Mouse (Mus musculus): ENCODE results near the gene Phactr2. TPM values are rescaled to one million over a fixed set of nuclear protein-coding genes. Genes with fewer than 3 reads are reported as not detected.

Gene Phactr2
- polyA plus RNA-seq, 1 experiment: 2.3 TPM

DNA sequence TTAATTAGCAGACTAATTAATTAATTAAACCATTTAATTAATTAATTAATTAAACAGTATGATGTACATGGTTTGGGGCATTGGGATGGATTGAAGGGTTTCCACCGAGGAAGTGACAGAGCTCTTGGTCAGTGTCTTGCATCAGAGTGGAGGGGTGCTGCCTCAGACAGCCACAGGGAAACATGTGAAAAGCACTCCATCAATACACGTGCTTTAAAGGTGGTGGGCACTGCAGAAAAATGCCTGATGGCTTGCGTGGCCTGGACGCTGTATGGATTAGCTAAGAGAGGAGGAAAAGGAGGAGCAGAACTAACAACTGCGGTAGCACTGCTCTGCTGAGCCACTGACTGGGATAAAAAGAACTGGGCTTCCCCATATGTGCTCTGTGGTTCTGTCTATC is 237.3 kb downstream of the Phactr2 start:
- no peaks in the 10 kb centered on the region for H3K36me3 ChIP-seq (replicated peaks; ENCODE audit: low read length)
- no peaks in the 10 kb centered on the region for H3K9me3 ChIP-seq
- no peak for TF ChIP-seq GATA1 (IDR thresholded peaks at IDR 0.05; ENCODE audit: borderline replicate concordance, low read length)
- TF ChIP-seq FLI1 (IDR thresholded peaks at IDR 0.05; ENCODE audit: low read length): no peak
- H3K4me1 ChIP-seq: peaks cover 37% of the 10 kb centered on the region
- no peak overlapping the region for H3K4me3 ChIP-seq (replicated peaks)
- H3K27me3 ChIP-seq (replicated peaks): peaks cover 2% of the 10 kb centered on the region

DNA sequence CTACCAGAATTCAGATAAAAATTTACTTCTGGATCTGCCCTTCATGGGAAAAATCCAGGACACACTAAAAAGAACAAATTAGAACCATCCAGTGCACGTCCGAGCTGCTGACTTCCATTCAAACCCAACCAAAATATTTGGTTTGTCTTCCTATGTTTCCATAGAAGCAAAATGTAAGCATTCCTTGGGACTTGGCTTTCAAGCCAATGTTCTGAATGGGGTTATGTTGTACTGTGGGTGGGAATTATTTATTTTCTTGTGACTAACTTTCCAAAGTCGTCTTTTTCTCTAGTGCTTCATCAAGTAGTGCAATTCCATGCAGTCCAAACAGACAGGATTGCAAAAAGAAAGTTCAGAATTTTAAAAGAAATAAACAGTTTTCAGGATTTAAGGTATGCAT is 239.7 kb downstream of the Phactr2 start:
- Histone ChIP-seq H3K36me3 (replicated peaks; ENCODE audit: low read length) (peaks cover 3% of the 10 kb centered on the region), H3K9me3 (no peaks in the 10 kb centered on the region), H3K27me3 (replicated peaks) (no peaks in the 10 kb centered on the region), H3K4me1 (peaks cover 45% of the 10 kb centered on the region), H3K4me3 (replicated peaks) (no peak overlapping the region)
- TF ChIP-seq GATA1 (IDR thresholded peaks at IDR 0.05; ENCODE audit: borderline replicate concordance, low read length) (no peak), FLI1 (IDR thresholded peaks at IDR 0.05; ENCODE audit: low read length) (no peak)

- TF ChIP-seq GATA1 (IDR thresholded peaks at IDR 0.05; ENCODE audit: borderline replicate concordance, low read length) (no peak), FLI1 (IDR thresholded peaks at IDR 0.05; ENCODE audit: low read length) (no peak)
- H3K9me3 ChIP-seq: no peaks in the 10 kb centered on the region
- peaks cover 47% of the 10 kb centered on the region for H3K4me1 ChIP-seq
- H3K4me3 ChIP-seq (replicated peaks): no peak overlapping the region
- H3K36me3 ChIP-seq (replicated peaks; ENCODE audit: low read length): peaks cover 3% of the 10 kb centered on the region
- H3K27me3 ChIP-seq (replicated peaks): no peaks in the 10 kb centered on the region
Observed at GRCm38 (mm10) chr10:13233941-13234340, 240.3 kb downstream of the Phactr2 start.

- no peaks in the 10 kb centered on the region for H3K27me3 ChIP-seq (replicated peaks)
- no peaks in the 10 kb centered on the region for H3K9me3 ChIP-seq
- no peak overlapping the region for H3K4me3 ChIP-seq (replicated peaks)
- peaks cover 50% of the 10 kb centered on the region for H3K4me1 ChIP-seq
- H3K36me3 ChIP-seq (replicated peaks; ENCODE audit: low read length): peaks cover 6% of the 10 kb centered on the region
- TF ChIP-seq FLI1 (IDR thresholded peaks at IDR 0.05; ENCODE audit: low read length) (no peak), GATA1 (IDR thresholded peaks at IDR 0.05; ENCODE audit: borderline replicate concordance, low read length) (no peak)
Observed at GRCm38 (mm10) chr10:13233143-13233622, 241.0 kb downstream of the Phactr2 start.

GRCm38 (mm10) chr10:13232443-13233142 is 241.6 kb downstream of the Phactr2 start:
- H3K36me3 ChIP-seq (replicated peaks; ENCODE audit: low read length): peaks cover 8% of the 10 kb centered on the region
- no peak overlapping the region for H3K4me3 ChIP-seq (replicated peaks)
- no peaks in the 10 kb centered on the region for H3K27me3 ChIP-seq (replicated peaks)
- no peaks in the 10 kb centered on the region for H3K9me3 ChIP-seq
- TF ChIP-seq GATA1 (IDR thresholded peaks at IDR 0.05; ENCODE audit: borderline replicate concordance, low read length) (no peak), FLI1 (IDR thresholded peaks at IDR 0.05; ENCODE audit: low read length) (no peak)
- peaks cover 51% of the 10 kb centered on the region for H3K4me1 ChIP-seq

DNA sequence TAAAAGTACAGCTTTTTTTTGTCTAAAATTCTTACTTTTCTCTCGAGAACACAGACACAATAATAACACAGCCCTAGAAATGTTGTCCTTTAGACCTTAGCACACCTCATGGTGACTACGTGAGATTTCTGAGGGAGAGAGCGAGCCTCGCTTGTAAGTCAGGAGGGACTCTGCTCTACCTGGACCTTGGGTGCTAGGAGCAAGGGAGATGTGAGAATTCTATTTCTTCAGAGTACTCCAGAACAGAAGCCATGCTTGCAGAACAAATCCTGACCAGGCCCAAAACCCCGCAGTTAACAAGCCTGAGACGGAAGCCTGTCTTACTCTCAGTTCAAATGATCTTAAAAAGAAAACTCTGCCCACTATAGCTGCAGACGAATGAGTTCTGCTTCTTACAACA is 243.5 kb downstream of the Phactr2 start:
- no peaks in the 10 kb centered on the region for H3K27me3 ChIP-seq (replicated peaks)
- no peaks in the 10 kb centered on the region for H3K9me3 ChIP-seq
- H3K36me3 ChIP-seq (replicated peaks; ENCODE audit: low read length): peaks cover 8% of the 10 kb centered on the region
- no peak overlapping the region for H3K4me3 ChIP-seq (replicated peaks)
- TF ChIP-seq FLI1 (IDR thresholded peaks at IDR 0.05; ENCODE audit: low read length) (no peak), GATA1 (IDR thresholded peaks at IDR 0.05; ENCODE audit: borderline replicate concordance, low read length) (no peak)
- H3K4me1 ChIP-seq: peaks cover 64% of the 10 kb centered on the region

DNA sequence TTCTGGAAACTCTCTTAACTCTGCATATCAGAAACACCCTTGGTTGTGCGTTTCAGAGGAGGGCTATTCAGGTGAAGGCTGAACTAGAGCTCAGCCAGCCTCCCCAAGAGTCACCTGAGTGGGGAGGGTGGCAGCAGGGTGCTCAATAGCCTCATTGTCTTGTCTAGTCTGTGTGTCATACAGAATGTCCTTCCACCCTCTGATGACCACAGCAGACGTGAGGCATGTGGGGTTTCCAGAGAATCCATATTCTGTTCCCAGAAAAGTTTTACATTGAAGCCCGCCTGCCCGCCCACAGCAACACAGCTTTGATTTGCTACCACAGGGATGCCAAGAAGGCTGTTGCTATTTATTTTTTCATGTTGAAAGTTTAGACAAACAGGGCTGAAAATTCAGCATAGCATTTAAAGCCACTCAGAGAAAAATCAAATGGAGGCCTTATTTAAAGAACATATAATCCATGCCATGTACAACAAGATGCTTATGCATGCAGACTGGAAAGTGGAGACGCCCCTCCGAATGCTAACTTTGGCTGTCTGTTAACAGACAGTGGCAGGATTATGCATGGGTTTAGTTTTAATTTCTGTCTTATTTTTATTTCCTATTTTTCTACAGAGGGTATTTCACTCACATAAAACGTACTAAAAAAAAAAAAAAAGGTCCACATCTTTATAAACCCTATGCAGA is 248.7 kb downstream of the Phactr2 start:
- Histone ChIP-seq H3K4me1 (peaks cover 59% of the 10 kb centered on the region), H3K4me3 (replicated peaks) (peak overlapping the region; percentile 67), H3K36me3 (replicated peaks; ENCODE audit: low read length) (peaks cover 14% of the 10 kb centered on the region), H3K27me3 (replicated peaks) (no peaks in the 10 kb centered on the region), H3K9me3 (no peaks in the 10 kb centered on the region)
- TF ChIP-seq GATA1 (IDR thresholded peaks at IDR 0.05; ENCODE audit: borderline replicate concordance, low read length) (no peak), FLI1 (IDR thresholded peaks at IDR 0.05; ENCODE audit: low read length) (no peak)

DNA sequence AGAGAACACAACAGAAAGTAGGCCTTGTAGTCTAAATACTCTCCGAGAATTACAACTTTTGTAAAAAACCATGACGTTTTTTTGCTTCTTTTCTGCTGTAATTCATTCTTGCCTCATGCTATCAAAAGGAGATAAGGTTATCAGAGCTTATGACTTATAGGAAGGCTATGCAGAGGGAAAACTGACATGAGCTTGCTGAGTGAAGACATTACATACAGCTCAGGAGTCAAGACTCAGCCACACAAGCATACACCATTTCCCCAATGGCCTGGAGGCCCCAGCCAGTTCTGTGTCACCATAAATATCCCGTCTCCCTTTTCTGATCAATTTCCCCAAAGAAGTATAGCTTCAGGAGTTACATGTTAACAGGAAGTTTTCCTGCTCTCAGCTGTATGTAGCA is 252.1 kb downstream of the Phactr2 start:
- Histone ChIP-seq H3K4me3 (replicated peaks) (no peak overlapping the region), H3K27me3 (replicated peaks) (no peaks in the 10 kb centered on the region), H3K9me3 (no peaks in the 10 kb centered on the region), H3K36me3 (replicated peaks; ENCODE audit: low read length) (peaks cover 8% of the 10 kb centered on the region), H3K4me1 (peaks cover 34% of the 10 kb centered on the region)
- no peak for TF ChIP-seq FLI1 (IDR thresholded peaks at IDR 0.05; ENCODE audit: low read length)
- TF ChIP-seq GATA1 (IDR thresholded peaks at IDR 0.05; ENCODE audit: borderline replicate concordance, low read length): no peak

DNA sequence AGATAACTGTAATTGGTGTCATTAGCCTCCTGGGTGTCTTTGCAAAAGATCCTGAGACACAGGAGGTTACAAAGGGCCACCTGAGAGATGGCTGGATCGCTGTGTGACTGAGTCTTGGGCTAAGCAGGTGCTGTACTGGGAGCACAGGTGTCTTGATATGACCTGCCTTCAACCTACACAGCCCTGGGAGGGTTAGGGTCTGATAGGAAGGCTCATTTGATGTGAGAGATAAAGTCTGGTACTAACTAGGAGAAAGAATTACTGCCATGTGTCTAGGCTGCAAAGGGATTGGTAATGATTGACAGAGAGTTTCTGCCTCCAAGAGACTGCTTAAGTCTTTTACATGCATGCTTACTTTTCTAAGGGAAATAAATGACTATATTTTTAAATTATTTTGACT is 254.2 kb downstream of the Phactr2 start:
- Histone ChIP-seq H3K9me3 (no peaks in the 10 kb centered on the region), H3K27me3 (replicated peaks) (peaks cover 2% of the 10 kb centered on the region), H3K36me3 (replicated peaks; ENCODE audit: low read length) (peaks cover 8% of the 10 kb centered on the region), H3K4me1 (peaks cover 19% of the 10 kb centered on the region), H3K4me3 (replicated peaks) (no peak overlapping the region)
- TF ChIP-seq FLI1 (IDR thresholded peaks at IDR 0.05; ENCODE audit: low read length): no peak
- no peak for TF ChIP-seq GATA1 (IDR thresholded peaks at IDR 0.05; ENCODE audit: borderline replicate concordance, low read length)

DNA sequence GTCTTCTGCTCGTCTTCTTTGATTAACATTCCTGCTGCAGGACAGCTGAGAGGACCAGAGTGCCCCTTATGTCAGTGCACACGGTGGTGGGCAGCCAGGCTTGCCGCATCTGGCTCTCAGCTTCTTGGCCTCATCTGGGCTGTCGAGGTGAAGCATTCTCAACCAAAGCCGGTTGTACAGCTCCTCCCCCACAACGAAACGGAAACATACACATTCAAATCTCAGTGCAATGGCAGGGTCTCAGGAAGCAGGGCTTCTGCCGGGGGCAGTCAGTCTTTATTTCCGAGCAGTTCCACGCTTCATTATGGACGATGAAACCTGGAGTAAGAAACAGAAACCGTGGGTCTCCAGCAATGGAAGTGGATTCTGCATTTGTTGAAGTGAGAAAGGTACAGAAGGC is 260.3 kb downstream of the Phactr2 start:
- Histone ChIP-seq H3K27me3 (replicated peaks) (peaks cover 5% of the 10 kb centered on the region), H3K36me3 (replicated peaks; ENCODE audit: low read length) (peaks cover 4% of the 10 kb centered on the region), H3K9me3 (no peaks in the 10 kb centered on the region), H3K4me3 (replicated peaks) (no peak overlapping the region), H3K4me1 (peaks cover 19% of the 10 kb centered on the region)
- TF ChIP-seq FLI1 (IDR thresholded peaks at IDR 0.05; ENCODE audit: low read length): no peak
- TF ChIP-seq GATA1 (IDR thresholded peaks at IDR 0.05; ENCODE audit: borderline replicate concordance, low read length): no peak

Data from megakaryocyte, embryonic 14.5 days (primary cell).